Mouse (Mus musculus) lung, adult 2 months (tissue): ENCODE data around the gene Myb. TPM values are rescaled to one million over a fixed set of nuclear protein-coding genes. Genes with fewer than 3 reads are reported as not detected.

Source experiments
- DNase-seq: peaks from one replicate; pipeline ENCODE4 v3.0.0; 2022
- H3K4me1 ChIP-seq: fragments of 200-500 bp; 2 replicates; pipeline ENCODE4 v1.6.1; 2011; ENCODE audit warnings: low read length; ENCODE audit not compliant: control insufficient read depth, insufficient read depth
- H3K4me3 ChIP-seq: fragments of 200-500 bp; replicated peaks from 2 replicates; pipeline ENCODE3; 2011; ENCODE audit warnings: low read depth, mild to moderate bottlenecking, control low read depth, low read length; ENCODE audit errors: extremely low read depth
- CTCF ChIP-seq: fragments of 200-500 bp; IDR thresholded peaks from 2 replicates; pipeline ENCODE4 v1.5.1; 2011; ENCODE audit warnings: mild to moderate bottlenecking, low read length, control low read depth; ENCODE audit not compliant: insufficient read depth
- POLR2A ChIP-seq: fragments of 200-500 bp; IDR thresholded peaks from 2 replicates; pipeline ENCODE4 v1.6.1; 2011; ENCODE audit warnings: low read depth, mild to moderate bottlenecking, control low read depth, low read length, borderline replicate concordance; ENCODE audit errors: extremely low read depth
- WGBS: fragments of 180-500 bp; shearing (Covaris S2); methylation state at CpG from one replicate; pipeline ENCODE4 v1.1.7; 2018; 5-methylcytosine and 5-hydroxymethylcytosine counted together
- polyA plus RNA-seq: library from polyadenylated mRNA; depleted of rRNA; stranded (reverse); fragments of >200 nt; gene quantifications from 2 replicates; pipeline ENCODE4 v1.2.3, GENCODE M21; 2012

Myb gene
- polyA plus RNA-seq, 1 experiment: 5.1 TPM

GRCm38 (mm10) chr10:21193935-21194505 lies 33.2 kb upstream of the Myb start:
- TF ChIP-seq POLR2A (no peak), CTCF (no peak)
- H3K4me3 ChIP-seq: no peak overlapping the region
- WGBS: 72% methylated on average over 3 of the region's 3 CpGs
- no peak for DNase-seq
- H3K4me1 ChIP-seq: no peaks in the 10 kb centered on the region

GRCm38 (mm10) chr10:21193088-21193934 lies 32.5 kb upstream of the Myb start:
- H3K4me3 ChIP-seq: no peak overlapping the region
- WGBS: 47% methylated on average over 10 of the region's 10 CpGs
- H3K4me1 ChIP-seq: no peaks in the 10 kb centered on the region
- TF ChIP-seq CTCF: no peak
- no peak for TF ChIP-seq POLR2A
- no peak for DNase-seq

GRCm38 (mm10) chr10:21192436-21192835 lies 31.7 kb upstream of the Myb start:
- TF ChIP-seq POLR2A (no peak), CTCF (no peak)
- Histone ChIP-seq H3K4me1 (no peaks in the 10 kb centered on the region), H3K4me3 (no peak overlapping the region)
- DNase-seq: no peak
- 59% methylated on average over 10 of the region's 10 CpGs for WGBS

GRCm38 (mm10) chr10:21189756-21190397 lies 29.1 kb upstream of the Myb start:
- Histone ChIP-seq H3K4me3 (no peak overlapping the region), H3K4me1 (no peaks in the 10 kb centered on the region)
- TF ChIP-seq CTCF (no peak), POLR2A (no peak)
- WGBS: 71% methylated on average over 9 of the region's 9 CpGs
- no peak for DNase-seq

- 23% methylated on average over 8 of the region's 8 CpGs for WGBS
- DNase-seq: no peak
- TF ChIP-seq POLR2A (no peak), CTCF (no peak)
- no peaks in the 10 kb centered on the region for H3K4me1 ChIP-seq
- no peak overlapping the region for H3K4me3 ChIP-seq
Measured at GRCm38 (mm10) chr10:21189275-21189601, 28.5 kb upstream of the Myb start.

GRCm38 (mm10) chr10:21188564-21189274 lies 27.9 kb upstream of the Myb start:
- Histone ChIP-seq H3K4me3 (peak overlapping the region; percentile 6), H3K4me1 (no peaks in the 10 kb centered on the region)
- peak; percentile 24 for DNase-seq
- 16% methylated on average over 11 of the region's 11 CpGs for WGBS
- no peak for TF ChIP-seq POLR2A
- TF ChIP-seq CTCF: peak; percentile 57

- TF ChIP-seq POLR2A: no peak
- no peak for TF ChIP-seq CTCF
- Histone ChIP-seq H3K4me3 (no peak overlapping the region), H3K4me1 (no peaks in the 10 kb centered on the region)
- DNase-seq: no peak
Measured at GRCm38 (mm10) chr10:21187847-21188246, 27.1 kb upstream of the Myb start.

- no peak for DNase-seq
- 63% methylated on average over 5 of the region's 5 CpGs for WGBS
- Histone ChIP-seq H3K4me1 (no peaks in the 10 kb centered on the region), H3K4me3 (no peak overlapping the region)
- TF ChIP-seq CTCF: no peak
- TF ChIP-seq POLR2A: no peak
Measured at GRCm38 (mm10) chr10:21186733-21187132, 25.9 kb upstream of the Myb start.

GRCm38 (mm10) chr10:21178711-21179110 lies 17.9 kb upstream of the Myb start:
- TF ChIP-seq CTCF: 0 out of 2 replicates have a peak, but pooled peaks have one; percentile 10
- TF ChIP-seq POLR2A: no peak
- whole genome bisulfite sequencing: 39% methylated on average over 5 of the region's 5 CpGs
- H3K4me1 ChIP-seq: no peaks in the 10 kb centered on the region
- no peak overlapping the region for H3K4me3 ChIP-seq
- DNase-seq: no peak

- TF ChIP-seq POLR2A (no peak), CTCF (no peak)
- no peak for DNase-seq
- WGBS: 80% methylated on average over 10 of the region's 10 CpGs
- Histone ChIP-seq H3K4me3 (no peak overlapping the region), H3K4me1 (no peaks in the 10 kb centered on the region)
Measured at GRCm38 (mm10) chr10:21178281-21178680, 17.5 kb upstream of the Myb start.
